Mouse (Mus musculus): ENCODE results near the gene Gm49027. TPM values are rescaled to one million over a fixed set of nuclear protein-coding genes. Genes with fewer than 3 reads are reported as not detected.
"Not testable (repeated sequence)": the region's sequence is repeated elsewhere in the genome, so short reads cannot be mapped to it uniquely, and the experiment has no call there.

The Gm49027 gene
- total and polyA plus RNA-seq, 3 experiments, result 0.38 TPM; not detected in 2

DNA sequence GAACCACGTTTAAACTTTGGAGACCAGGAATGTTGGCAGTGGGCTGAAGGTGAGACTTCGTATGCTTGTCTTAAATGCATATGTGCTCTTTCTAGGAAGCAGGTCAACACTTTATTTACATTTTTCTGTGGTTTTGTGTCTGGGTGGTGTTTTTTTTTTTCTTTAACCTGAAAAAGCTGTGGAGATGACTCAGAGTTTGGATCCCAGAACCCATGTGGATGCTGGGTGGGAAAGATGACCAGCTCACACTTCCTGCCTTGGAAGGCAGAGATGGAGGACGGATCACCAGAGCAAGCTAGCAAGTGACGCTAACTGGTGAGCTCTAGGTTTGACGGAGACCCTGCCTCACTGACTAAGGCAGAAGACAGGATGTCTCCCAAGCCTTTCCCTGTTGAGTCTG is 10.4 kb downstream of the Gm49027 start (continued):
- no peak for TF ChIP-seq MYC (IDR thresholded peaks at IDR 0.05; ENCODE audit: low read depth, low read length)

DNA sequence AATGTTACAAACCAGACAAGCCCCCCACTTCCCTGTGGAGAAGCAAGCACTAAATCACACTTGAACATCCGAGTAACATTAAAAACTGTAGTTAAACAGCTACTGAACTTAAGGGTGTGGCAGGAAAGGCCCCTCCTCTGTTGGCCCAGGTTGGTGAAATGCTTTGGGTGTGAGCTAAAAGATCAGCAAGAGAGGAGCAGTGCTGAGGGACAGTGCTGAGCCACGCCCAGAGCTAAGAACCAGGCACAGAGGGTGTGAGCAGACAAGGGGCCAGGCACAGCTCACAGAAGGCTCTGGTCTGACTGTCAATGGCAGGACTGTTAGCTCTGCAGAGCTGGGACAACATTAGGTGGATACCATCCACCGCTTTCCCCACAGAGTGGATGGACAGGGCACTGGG is 13.2 kb downstream of the Gm49027 start:
- H3K4me3 ChIP-seq (replicated peaks in 1 of 3; ENCODE audit: low read depth in 2 of 3, low read length in 2 of 3, poor library complexity in 1 of 3), result no peak overlapping the region
- dilution Hi-C loops (cut with MboI; ENCODE audit: extremely low pct_ligation_motif_present, extremely low pct_unique_long_range_greater_than_20kb, low sequenced_read_pairs), result no loop called here
- peaks cover 29 to 72% of the 10 kb centered on the region in 2 experiments for H3K36me3 ChIP-seq (replicated peaks in 1 of 2; ENCODE audit: control insufficient read depth in 1 of 2, insufficient read depth in 1 of 2, low read length in 1 of 2)
- no peak for TF ChIP-seq MEF2A (IDR thresholded peaks at IDR 0.05; ENCODE audit: borderline replicate concordance, low read depth, low read length)
- no peak for TF ChIP-seq JUN (IDR thresholded peaks at IDR 0.05; ENCODE audit: insufficient read depth, low read depth, low read length)
- no peak for TF ChIP-seq RAD21 (IDR thresholded peaks at IDR 0.05; ENCODE audit: low read depth, low read length)
- no peak for TF ChIP-seq ELF1 (IDR thresholded peaks at IDR 0.05; ENCODE audit: low read depth, low read length)
- TF ChIP-seq TBP (conservative IDR thresholded peaks at IDR 0.05; ENCODE audit: low read depth, low read length), result no peak
- no peak for TF ChIP-seq KAT2A (IDR thresholded peaks at IDR 0.05; ENCODE audit: insufficient replicate concordance, low read length)
- TF ChIP-seq POLR2A (IDR thresholded peaks at IDR 0.05; ENCODE audit: low read depth, low read length), result no peak
- TF ChIP-seq MXI1 (IDR thresholded peaks at IDR 0.05; ENCODE audit: low read depth, low read length), result no peak
- TF ChIP-seq RCOR1 (conservative IDR thresholded peaks at IDR 0.05; ENCODE audit: low read depth, low read length), result no peak
- TF ChIP-seq SMC3 (IDR thresholded peaks at IDR 0.05; ENCODE audit: low read depth, low read length), result no peak
- no peak for TF ChIP-seq HCFC1 (IDR thresholded peaks at IDR 0.05; ENCODE audit: low read depth, low read length)
- TF ChIP-seq ZMIZ1 (IDR thresholded peaks at IDR 0.05; ENCODE audit: low read depth, low read length), result no peak
- no peak for TF ChIP-seq ZNF384 (IDR thresholded peaks at IDR 0.05; ENCODE audit: low read depth, low read length)
- no peak for TF ChIP-seq USF1 (IDR thresholded peaks at IDR 0.05; ENCODE audit: low read depth, low read length)
- no peak for TF ChIP-seq IRF4 (IDR thresholded peaks at IDR 0.05; ENCODE audit: low read depth, low read length)
- in situ Hi-C loops (cut with MboI; ENCODE audit: low pct_ligation_motif_present, low pct_unique_long_range_greater_than_20kb, low sequenced_read_pairs), result no loop called here
- no peak overlapping the region for H3K4me2 ChIP-seq (ENCODE audit: insufficient read depth, low read depth, poor library complexity, severe bottlenecking)
- H3K27ac ChIP-seq (ENCODE audit: insufficient read depth, low read depth), result no peak overlapping the region
- H3K9ac ChIP-seq (ENCODE audit: insufficient read depth, low read depth), result no peak overlapping the region
- H3K79me2 ChIP-seq (replicated peaks; ENCODE audit: control insufficient read depth, extremely low read depth, insufficient read depth, poor library complexity, severe bottlenecking), result no peaks in the 10 kb centered on the region
- peaks cover 6% of the 10 kb centered on the region for H3K27me3 ChIP-seq (replicated peaks)
- DNase-seq (ENCODE audit: extremely low read depth), result no peak
- no peaks in the 10 kb centered on the region for H3K9me3 ChIP-seq (replicated peaks; ENCODE audit: low read length)
- H3K4me1 ChIP-seq (ENCODE audit: control insufficient read depth in 1 of 2, insufficient read depth in 2 of 2), result peaks cover 0 to 16% of the 10 kb centered on the region in 2 experiments; a peak in 2 of 4 replicates

DNA sequence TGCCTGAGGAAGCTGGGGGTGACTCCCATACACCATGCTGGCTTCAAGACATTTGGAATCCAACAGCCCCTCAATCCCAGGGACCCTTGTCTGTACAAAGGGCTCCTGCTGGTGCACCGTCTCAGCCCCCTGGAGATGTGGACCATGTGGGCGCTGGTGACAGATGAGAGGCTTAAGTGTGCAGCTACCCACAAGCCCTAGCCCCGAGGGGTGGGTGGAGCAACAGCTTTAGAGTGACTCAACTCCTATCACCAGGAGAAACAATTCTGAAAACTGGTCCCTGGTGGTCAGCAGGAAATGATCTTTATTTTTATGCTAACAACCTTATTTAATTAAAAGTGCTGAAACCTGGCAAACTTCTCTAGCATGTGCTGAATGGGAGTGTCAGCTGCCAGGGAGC is 13.9 kb downstream of the Gm49027 start:
- in situ Hi-C loops (cut with MboI; ENCODE audit: low pct_ligation_motif_present, low pct_unique_long_range_greater_than_20kb, low sequenced_read_pairs); H3K4me1 ChIP-seq (ENCODE audit: control insufficient read depth in 1 of 2, insufficient read depth in 2 of 2); H3K27ac ChIP-seq (ENCODE audit: insufficient read depth, low read depth); H3K9ac ChIP-seq (ENCODE audit: insufficient read depth, low read depth); dilution Hi-C loops (cut with MboI; ENCODE audit: extremely low pct_ligation_motif_present, extremely low pct_unique_long_range_greater_than_20kb, low sequenced_read_pairs); H3K27me3 ChIP-seq (replicated peaks); H3K4me3 ChIP-seq (replicated peaks in 1 of 3; ENCODE audit: low read depth in 2 of 3, low read length in 2 of 3, poor library complexity in 1 of 3); H3K9me3 ChIP-seq (replicated peaks; ENCODE audit: low read length); H3K79me2 ChIP-seq (replicated peaks; ENCODE audit: control insufficient read depth, extremely low read depth, insufficient read depth, poor library complexity, severe bottlenecking); DNase-seq (ENCODE audit: extremely low read depth); H3K4me2 ChIP-seq (ENCODE audit: insufficient read depth, low read depth, poor library complexity, severe bottlenecking): not testable (repeated sequence)
- peaks cover 25 to 65% of the 10 kb centered on the region in 2 experiments for H3K36me3 ChIP-seq (replicated peaks in 1 of 2; ENCODE audit: control insufficient read depth in 1 of 2, insufficient read depth in 1 of 2, low read length in 1 of 2)
